Mouse (Mus musculus) kidney, embryonic 16.5 days (tissue): ENCODE results near the gene Cphx2. TPM values are rescaled to one million over a fixed set of nuclear protein-coding genes. Genes with fewer than 3 reads are reported as not detected.
A peak's percentile ranks its signal among the peaks of the same experiment; 100 is the strongest.
"Not testable (repeated sequence)": the region's sequence is repeated elsewhere in the genome, so short reads cannot be mapped to it uniquely, and the experiment has no call there.

Experiments used
- ATAC-seq: fragments of 200-750 bp; cut with Nextera tagmentation; 2 replicates; pipeline ENCODE4 v1.8.0; 2017; ENCODE audit warnings: moderate TSS enrichment; ENCODE audit not compliant: low FRiP score, low TSS enrichment
- H3K27ac ChIP-seq: fragments of 300-500 bp; sonication (generic); 2 replicates; pipeline ENCODE4 v1.5.1; 2014; ENCODE audit warnings: low read length
- H3K27me3 ChIP-seq: fragments of 300-500 bp; sonication (generic); 2 replicates; pipeline ENCODE4 v1.6.1; 2014; ENCODE audit warnings: low read length, control low read depth, mixed read lengths; ENCODE audit not compliant: insufficient read depth
- H3K36me3 ChIP-seq: fragments of 300-500 bp; sonication (generic); 2 replicates; pipeline ENCODE4 v1.6.1; 2014; ENCODE audit warnings: low read length, control low read depth, mixed read lengths; ENCODE audit not compliant: insufficient read depth
- H3K4me1 ChIP-seq: fragments of 300-500 bp; sonication (generic); 2 replicates; pipeline ENCODE4 v1.6.1; 2014; ENCODE audit warnings: low read length, control low read depth, mixed read lengths; ENCODE audit not compliant: insufficient read depth
- H3K4me2 ChIP-seq: fragments of 300-500 bp; sonication (generic); replicated peaks from 2 replicates; pipeline ENCODE4 v1.6.1; 2014; ENCODE audit warnings: low read depth, low read length
- H3K4me3 ChIP-seq: fragments of 300-500 bp; sonication (generic); 2 replicates; pipeline ENCODE4 v1.5.1; 2014; ENCODE audit warnings: mild to moderate bottlenecking, low read length
- H3K9ac ChIP-seq: fragments of 300-500 bp; sonication (generic); replicated peaks from 2 replicates; pipeline ENCODE4 v1.6.1; 2014; ENCODE audit warnings: low read length
- H3K9me3 ChIP-seq: fragments of 300-500 bp; sonication (generic); 2 replicates; pipeline ENCODE4 v1.6.1; 2016; ENCODE audit warnings: low read length, control low read depth
- WGBS: fragments of 180-500 bp; shearing (Covaris S2); extraction: QIAGEN DNeasy Blood & Tissue Kit; methylation state at CpG from one replicate; pipeline ENCODE4 v1.1.7; 2014; 5-methylcytosine and 5-hydroxymethylcytosine counted together
- polyA plus RNA-seq: library from polyadenylated mRNA; unstranded; fragments of >200 nt; fragmentation: Nextera tagmentation; extraction: Ambion mirVana; gene quantifications from 2 replicates; pipeline ENCODE4 v1.2.1, GENCODE M21; 2015

Cphx2 gene
- polyA plus RNA-seq, 1 experiment from 2014 or later = not detected

GRCm38 (mm10) chr14:26067325-26067633 is 14.0 kb upstream of the Cphx2 start, which contains the start of gene Tmem254c:
Gene Tmem254c, minus strand, starts transcription at chr14:26067355.
- peak; percentile 80; the same call in 1 of the 2 replicates for ATAC-seq
- WGBS = no CpG with 5 or more reads among the region's 10 CpGs
- H3K9me3 ChIP-seq, H3K27me3 ChIP-seq, H3K4me3 ChIP-seq, H3K36me3 ChIP-seq, H3K9ac ChIP-seq, H3K4me1 ChIP-seq, H3K4me2 ChIP-seq, H3K27ac ChIP-seq: not testable (repeated sequence)

GRCm38 (mm10) chr14:26076620-26077390 is 4.5 kb upstream of the Cphx2 start:
- H3K4me2 ChIP-seq, H3K4me3 ChIP-seq, H3K27ac ChIP-seq, H3K4me1 ChIP-seq, ATAC-seq, H3K27me3 ChIP-seq, H3K9ac ChIP-seq, H3K9me3 ChIP-seq, H3K36me3 ChIP-seq: not testable (repeated sequence)
- no CpG with 5 or more reads among the region's 5 CpGs for WGBS

GRCm38 (mm10) chr14:26081997-26082396 is 681 bp downstream of the Cphx2 start, which contains the start of gene Cphx3:
Gene Cphx3, plus strand, starts transcription at chr14:26082297.
- not testable (repeated sequence) for ATAC-seq, H3K9me3 ChIP-seq, H3K9ac ChIP-seq, H3K4me1 ChIP-seq, H3K36me3 ChIP-seq, H3K4me2 ChIP-seq, H3K27ac ChIP-seq, H3K27me3 ChIP-seq, H3K4me3 ChIP-seq
- no CpG with 5 or more reads among the region's 1 CpGs for WGBS

GRCm38 (mm10) chr14:26097622-26098021 is 16.3 kb downstream of the Cphx2 start:
- not testable (repeated sequence) for H3K4me1 ChIP-seq, ATAC-seq, H3K4me2 ChIP-seq, H3K27me3 ChIP-seq, H3K9ac ChIP-seq, H3K36me3 ChIP-seq, H3K4me3 ChIP-seq, H3K9me3 ChIP-seq, H3K27ac ChIP-seq
- WGBS = no CpG with 5 or more reads among the region's 3 CpGs

GRCm38 (mm10) chr14:26118150-26118549 is 36.8 kb downstream of the Cphx2 start, which contains the start of gene Duxbl2:
Gene Duxbl2, plus strand, starts transcription at chr14:26118349.
- not testable (repeated sequence) for ATAC-seq

GRCm38 (mm10) chr14:26118550-26119000 is 37.3 kb downstream of the Cphx2 start:
- not testable (repeated sequence) for H3K36me3 ChIP-seq, H3K4me2 ChIP-seq, H3K4me1 ChIP-seq, H3K27ac ChIP-seq, H3K9ac ChIP-seq, H3K4me3 ChIP-seq, H3K27me3 ChIP-seq, H3K9me3 ChIP-seq
- no CpG with 5 or more reads among the region's 18 CpGs for WGBS
- 0 out of 2 replicates have a peak, but pooled peaks have one; percentile 35 for ATAC-seq

More at GRCm38 (mm10) chr14:26118150-26118549, 36.8 kb downstream of the Cphx2 start, which contains the start of gene Duxbl2:
- WGBS = no CpG with 5 or more reads among the region's 7 CpGs
- H3K4me2 ChIP-seq, H3K9ac ChIP-seq, H3K9me3 ChIP-seq, H3K4me1 ChIP-seq, H3K36me3 ChIP-seq, H3K4me3 ChIP-seq, H3K27ac ChIP-seq, H3K27me3 ChIP-seq: not testable (repeated sequence)

- H3K4me2 ChIP-seq, H3K27ac ChIP-seq, H3K36me3 ChIP-seq, H3K4me1 ChIP-seq, H3K9ac ChIP-seq, ATAC-seq, H3K4me3 ChIP-seq, H3K9me3 ChIP-seq, H3K27me3 ChIP-seq: not testable (repeated sequence)
- WGBS = no CpG with 5 or more reads among the region's 7 CpGs
Measured at GRCm38 (mm10) chr14:26119095-26119494, 37.8 kb downstream of the Cphx2 start.

Other genes with a start within 250 kb of the Cphx2 start
- 65.8 and 67.9 TPM in 2 replicates for gene Anxa11, start 239.4 kb upstream of the Cphx2 start, polyA plus RNA-seq
- gene Plac9a, start 178.4 kb upstream of the Cphx2 start, polyA plus RNA-seq = 1.6 TPM in 1 of 2 replicates, not detected in the other
- gene Tmem254a, start 153.8 kb upstream of the Cphx2 start, polyA plus RNA-seq = 1.5 and 2.2 TPM in 2 replicates
- 0.17 TPM in 1 of 2 replicates, not detected in the other for gene Cphx1, start 143.2 kb upstream of the Cphx2 start, polyA plus RNA-seq
- 1.0 and 1.1 TPM in 2 replicates for gene Duxbl1, start 102.9 kb upstream of the Cphx2 start, polyA plus RNA-seq
- gene Gm9780, start 38.8 kb upstream of the Cphx2 start, polyA plus RNA-seq = 35.4 and 41.6 TPM in 2 replicates
- gene Tmem254c, start 14.2 kb upstream of the Cphx2 start, polyA plus RNA-seq = 49.9 and 55.1 TPM in 2 replicates
- gene Cphx3, start 781 bp downstream of the Cphx2 start, polyA plus RNA-seq = 0.21 TPM in 1 of 2 replicates, not detected in the other
- 0.55 and 1.4 TPM in 2 replicates for gene Duxbl2, start 36.8 kb downstream of the Cphx2 start, polyA plus RNA-seq
- 27.8 and 32.0 TPM in 2 replicates for gene Plac9b, start 101.0 kb downstream of the Cphx2 start, polyA plus RNA-seq
- gene Tmem254b, start 125.5 kb downstream of the Cphx2 start, polyA plus RNA-seq = 37.9 and 40.3 TPM in 2 replicates
- 0.50 and 1.4 TPM in 2 replicates for gene Duxbl3, start 176.4 kb downstream of the Cphx2 start, polyA plus RNA-seq